Mouse (Mus musculus) ES-E14 (cell line): Measurements from ENCODE around the gene Ddah2. TPM values are rescaled to one million over a fixed set of nuclear protein-coding genes. Genes with fewer than 3 reads are reported as not detected.

Experiments used
- DNase-seq: peaks from one replicate; pipeline ENCODE4 v3.0.0-alpha.2; 2013; ENCODE audit warnings: low read depth, low spot score
- H3K27ac ChIP-seq: 2 replicates; pipeline ENCODE4 v1.5.1; 2012; ENCODE audit warnings: low read depth, mild to moderate bottlenecking, low read length, moderate library complexity, mixed read lengths; ENCODE audit not compliant: poor library complexity, insufficient read depth, severe bottlenecking
- H3K36me3 ChIP-seq: 2 replicates; pipeline ENCODE4 v1.6.1; 2012; ENCODE audit warnings: mild to moderate bottlenecking, low read length, moderate library complexity, mixed read lengths; ENCODE audit not compliant: control insufficient read depth, poor library complexity, insufficient read depth, severe bottlenecking
- H3K4me1 ChIP-seq, 2 experiments: fragments of 150-350 bp in 1 of 2; sonication (generic) in 1 of 2; 2 replicates each; pipeline ENCODE4 v1.6.1; 2012; ENCODE audit warnings: low read length in 2 of 2, mild to moderate bottlenecking in 1 of 2, mixed read lengths in 1 of 2; ENCODE audit not compliant: control insufficient read depth in 2 of 2, insufficient read depth in 2 of 2, poor library complexity in 1 of 2
- H3K4me3 ChIP-seq, 2 experiments: fragments of 150-350 bp in 1 of 2; sonication (generic) in 1 of 2; 2 replicates each; pipeline ENCODE4 v1.5.1; 2012; ENCODE audit warnings: low read length in 2 of 2, low read depth in 1 of 2, mild to moderate bottlenecking in 1 of 2, mixed read lengths in 1 of 2; ENCODE audit not compliant: insufficient read depth in 1 of 2, poor library complexity in 1 of 2, severe bottlenecking in 1 of 2
- H3K9ac ChIP-seq: 2 replicates; pipeline ENCODE4 v1.6.1; 2012; ENCODE audit warnings: low read depth, mild to moderate bottlenecking, low read length, mixed read lengths; ENCODE audit not compliant: poor library complexity, insufficient read depth, severe bottlenecking
- H3K9me3 ChIP-seq: fragments of 150-350 bp; sonication (generic); 2 replicates; pipeline ENCODE4 v1.6.1; 2012; ENCODE audit warnings: low read depth, mild to moderate bottlenecking, low read length; ENCODE audit not compliant: control insufficient read depth, insufficient read depth
- CHD2 ChIP-seq: IDR thresholded peaks from 2 replicates; pipeline ENCODE4 v1.6.1; 2014; ENCODE audit warnings: mild to moderate bottlenecking, low read depth, low read length, inconsistent platforms
- HCFC1 ChIP-seq: IDR thresholded peaks from 2 replicates; pipeline ENCODE4 v1.6.1; 2012; ENCODE audit warnings: low read length, inconsistent platforms, borderline replicate concordance; ENCODE audit not compliant: insufficient read depth
- MAFK ChIP-seq: IDR thresholded peaks from 2 replicates; pipeline ENCODE4 v1.6.1; 2014; ENCODE audit warnings: mild to moderate bottlenecking, low read depth, low read length, inconsistent platforms; ENCODE audit not compliant: insufficient read depth
- ZC3H11A ChIP-seq: IDR thresholded peaks from 2 replicates; pipeline ENCODE4 v1.6.1; 2012; ENCODE audit warnings: low read depth, mild to moderate bottlenecking, inconsistent platforms, low read length, borderline replicate concordance
- ZNF384 ChIP-seq: IDR thresholded peaks from 2 replicates; pipeline ENCODE4 v1.6.1; 2012; ENCODE audit warnings: low read depth, low read length, inconsistent platforms
- in situ Hi-C, 2 experiments: fragments of 600-800 bp; cut with MboI; formaldehyde crosslinking; loops; one replicate each; pipeline ENCODE4 v1.15.1; 2025; ENCODE audit warnings: low sequenced_read_pairs in 2 of 2, inconsistent platforms in 1 of 2; ENCODE audit not compliant: unreplicated experiment in 2 of 2
- total RNA-seq: library from RNA; depleted of rRNA; stranded (reverse); fragments of 300-350 nt; gene quantifications from 2 replicates; pipeline ENCODE4 v1.2.3, GENCODE M21; 2012

Gene Ddah2
- total RNA-seq, 1 experiment: 45.0 TPM

DNA sequence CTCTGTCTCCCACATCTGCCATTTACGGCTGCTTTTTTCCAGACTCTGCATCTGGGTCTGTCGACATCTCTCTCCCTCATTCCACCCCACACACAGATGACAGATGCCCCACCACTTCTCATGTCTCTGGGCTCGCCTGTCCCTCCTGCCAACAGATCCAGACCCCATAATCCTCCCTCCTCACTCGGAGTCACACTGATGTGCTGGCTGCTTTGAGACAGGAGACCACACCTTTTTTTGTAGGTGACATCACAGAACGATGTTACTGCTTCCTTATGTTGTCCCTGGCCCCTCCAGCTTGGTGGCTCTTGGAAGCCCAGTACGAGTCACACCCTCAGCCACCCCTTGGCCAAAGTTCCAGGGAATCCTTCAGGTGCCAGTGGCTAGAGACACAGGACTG lies 21.4 kb downstream of the Ddah2 start:
- Histone ChIP-seq H3K4me1 (peaks cover 11 to 15% of the 10 kb centered on the region in 2 experiments), H3K4me3 (no peak overlapping the region), H3K9me3 (no peaks in the 10 kb centered on the region), H3K27ac (no peak overlapping the region), H3K36me3 (no peaks in the 10 kb centered on the region), H3K9ac (no peak overlapping the region)
- in situ Hi-C loops: no loop called here
- no peak for DNase-seq
- TF ChIP-seq ZC3H11A (no peak), MAFK (no peak), ZNF384 (no peak), HCFC1 (no peak), CHD2 (no peak)

DNA sequence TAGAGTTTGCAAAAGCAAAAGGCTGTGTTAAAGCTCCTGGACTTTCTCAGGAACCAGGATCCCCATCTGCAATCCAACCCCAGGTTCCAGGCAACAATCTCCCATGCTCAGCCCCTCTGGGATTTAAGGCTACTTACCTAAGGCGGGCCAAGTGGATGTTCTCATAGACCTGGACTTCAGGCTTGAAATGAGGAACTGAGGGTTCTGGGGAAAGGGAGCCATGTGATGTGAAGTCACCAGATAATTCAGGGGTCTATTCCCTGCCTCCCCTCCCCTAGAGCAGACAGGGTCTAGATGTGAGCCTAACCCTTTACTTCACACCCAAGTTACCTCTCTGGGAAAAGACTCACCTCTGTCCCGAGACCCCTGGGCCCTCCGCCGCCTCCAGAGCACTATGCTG lies 21.9 kb downstream of the Ddah2 start:
- in situ Hi-C loops: no loop called here
- no peak overlapping the region for H3K27ac ChIP-seq
- no peak for DNase-seq
- H3K4me1 ChIP-seq: peaks cover 7 to 15% of the 10 kb centered on the region in 2 experiments
- no peak overlapping the region for H3K9ac ChIP-seq
- no peak overlapping the region for H3K4me3 ChIP-seq
- no peaks in the 10 kb centered on the region for H3K9me3 ChIP-seq
- no peak for TF ChIP-seq HCFC1
- TF ChIP-seq ZNF384: no peak
- H3K36me3 ChIP-seq: no peaks in the 10 kb centered on the region

DNA sequence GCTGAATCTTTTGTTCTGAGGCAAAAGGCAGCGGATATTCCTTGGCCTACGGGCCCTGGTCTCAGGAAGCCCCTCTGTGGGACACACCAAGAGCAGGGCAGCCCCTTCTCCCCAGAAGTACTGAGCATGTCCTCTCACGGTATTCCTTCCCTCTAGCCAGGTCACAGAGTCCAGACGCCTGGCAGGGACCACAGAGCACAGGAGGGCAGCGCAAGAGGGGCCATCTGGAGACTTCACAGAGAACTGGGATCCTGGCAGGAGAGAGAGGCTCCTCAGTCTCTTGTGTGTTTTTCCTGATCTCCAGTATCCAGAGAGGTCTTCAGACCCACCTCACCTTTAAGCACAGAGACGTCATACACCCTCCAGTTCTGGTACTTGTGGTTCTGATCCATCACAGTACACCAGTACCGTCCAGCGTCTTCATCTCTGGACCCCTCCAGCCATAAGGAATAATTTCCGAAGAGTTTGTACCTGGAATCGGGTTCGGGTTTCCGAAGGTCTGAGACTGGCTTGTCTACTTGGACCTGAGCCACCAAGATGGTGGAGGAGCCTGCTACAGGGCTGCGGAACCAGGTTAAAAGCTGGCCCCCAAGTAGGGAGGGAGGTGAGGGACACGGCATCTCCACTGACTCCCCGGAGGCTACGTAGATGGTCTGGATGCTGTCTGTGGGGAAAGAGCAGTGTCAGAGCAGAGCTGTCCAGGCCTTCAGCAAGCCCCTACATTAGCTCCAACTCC lies 24.2 kb downstream of the Ddah2 start:
- no peak overlapping the region for H3K9ac ChIP-seq
- no peak overlapping the region for H3K4me3 ChIP-seq
- H3K27ac ChIP-seq: no peak overlapping the region
- peaks cover 3 to 9% of the 10 kb centered on the region in 2 experiments; a peak in 3 of 4 replicates for H3K4me1 ChIP-seq
- DNase-seq: no peak
- in situ Hi-C loops: no loop called here
- TF ChIP-seq MAFK (no peak), ZC3H11A (no peak), CHD2 (no peak), HCFC1 (no peak), ZNF384 (no peak)
- no peaks in the 10 kb centered on the region for H3K9me3 ChIP-seq
- no peaks in the 10 kb centered on the region for H3K36me3 ChIP-seq

DNA sequence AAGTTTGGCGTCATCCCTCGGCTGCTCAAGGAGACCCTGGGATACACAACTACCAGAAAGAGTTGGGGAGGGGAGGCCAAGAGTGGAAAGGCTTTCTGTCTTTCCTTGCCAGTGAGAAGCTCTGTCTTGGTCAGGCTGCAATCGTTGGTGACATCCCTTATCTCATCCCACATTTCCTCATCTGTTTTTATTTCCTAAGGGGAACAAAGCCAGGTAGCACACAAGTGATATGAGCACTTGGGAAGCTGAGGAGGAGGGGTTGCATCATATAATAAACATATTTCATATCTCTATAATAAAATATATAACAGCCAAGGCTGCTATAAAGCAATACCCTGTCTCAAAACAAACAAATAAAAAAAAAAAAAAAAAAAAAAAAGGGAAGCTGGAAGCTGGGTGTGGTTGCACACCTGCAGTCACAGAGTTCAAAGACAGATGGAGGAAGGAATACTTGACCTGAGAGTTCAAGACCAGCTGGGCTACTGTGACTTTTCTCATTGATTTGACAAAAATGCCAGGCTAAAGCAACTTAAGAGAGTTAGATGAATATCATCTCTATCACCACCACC lies 25.2 kb downstream of the Ddah2 start:
- H3K4me3 ChIP-seq: no peak overlapping the region
- TF ChIP-seq ZNF384 (no peak), MAFK (no peak), ZC3H11A (no peak), HCFC1 (no peak), CHD2 (no peak)
- peaks cover 0 to 5% of the 10 kb centered on the region in 2 experiments; a peak in 2 of 4 replicates for H3K4me1 ChIP-seq
- H3K9ac ChIP-seq: no peak overlapping the region
- H3K9me3 ChIP-seq: no peaks in the 10 kb centered on the region
- H3K27ac ChIP-seq: no peak overlapping the region
- in situ Hi-C loops: no loop called here
- no peak for DNase-seq
- no peaks in the 10 kb centered on the region for H3K36me3 ChIP-seq
